Mouse (Mus musculus) layer of hippocampus, postnatal 36 days (tissue): ENCODE results near the gene Acads. TPM values are rescaled to one million over a fixed set of nuclear protein-coding genes. Genes with fewer than 3 reads are reported as not detected.
A peak's percentile ranks its signal among the peaks of the same experiment; 100 is the strongest.
"Not testable (repeated sequence)": the region's sequence is repeated elsewhere in the genome, so short reads cannot be mapped to it uniquely, and the experiment has no call there.

Experiments used
- DNase-seq, 2 experiments: peaks; one replicate each; pipeline ENCODE4 v3.0.0; 2022
- total RNA-seq, 2 experiments: library from RNA; stranded (reverse); gene quantifications; 2 replicates each; pipeline ENCODE4 v1.2.3; 2021

Gene Acads
- 10 to 100 TPM in 1 of 2 experiments, 1 to 10 TPM in 1; 8.8 to 10.3 TPM for total RNA-seq

GRCm38 (mm10) chr5:115118961-115119570, at the start of gene Acads:
Acads (minus strand) TSS chr5:115119346.
- peak; percentile 59 to 61 for DNase-seq

GRCm38 (mm10) chr5:115167396-115167795, 48.2 kb upstream of the Acads start:
- no peak for DNase-seq

GRCm38 (mm10) chr5:115166815-115167194, 47.7 kb upstream of the Acads start:
- DNase-seq: no peak

- no peak for DNase-seq
These were observed 47.0 kb upstream of the Acads start for GRCm38 (mm10) chr5:115165895-115166814.

GRCm38 (mm10) chr5:115165351-115165750, 46.2 kb upstream of the Acads start:
- DNase-seq: no peak

- DNase-seq: not testable (repeated sequence)
These were observed 45.3 kb upstream of the Acads start for GRCm38 (mm10) chr5:115164446-115164845.

- DNase-seq: peak; percentile 58 to 60
These were observed 44.4 kb upstream of the Acads start for GRCm38 (mm10) chr5:115163563-115163962.

GRCm38 (mm10) chr5:115161940-115162279, 42.8 kb upstream of the Acads start:
- DNase-seq: not testable (repeated sequence)

GRCm38 (mm10) chr5:115161064-115161939, 42.2 kb upstream of the Acads start:
- no peak for DNase-seq

GRCm38 (mm10) chr5:115160655-115161054, 41.5 kb upstream of the Acads start:
- DNase-seq: no peak

- DNase-seq: no peak
These were observed 40.0 kb upstream of the Acads start for GRCm38 (mm10) chr5:115159165-115159564.

- DNase-seq: peak; percentile 100
These were observed 39.2 kb upstream of the Acads start, which contains the start of gene Mlec for GRCm38 (mm10) chr5:115158040-115158983. Mlec (minus strand) TSS chr5:115158179.

GRCm38 (mm10) chr5:115156933-115157589, 37.9 kb upstream of the Acads start:
- no peak for DNase-seq

- no peak for DNase-seq
These were observed 37.3 kb upstream of the Acads start for GRCm38 (mm10) chr5:115156401-115156800.

GRCm38 (mm10) chr5:115155831-115156230, 36.7 kb upstream of the Acads start:
- DNase-seq: no peak

GRCm38 (mm10) chr5:115155156-115155631, 36.0 kb upstream of the Acads start:
- DNase-seq: no peak

GRCm38 (mm10) chr5:115152132-115152956, 33.2 kb upstream of the Acads start:
- DNase-seq: no peak

- DNase-seq: no peak
These were observed 32.3 kb upstream of the Acads start for GRCm38 (mm10) chr5:115151457-115151856.

GRCm38 (mm10) chr5:115150991-115151390, 31.8 kb upstream of the Acads start:
- no peak for DNase-seq
